In genomic region chr12:71310068-71310931, GRCm38 (mm10) we compare ENCODE assay signal across 7 mouse cellular contexts. TPM values are rescaled to one million over a fixed set of nuclear protein-coding genes. Genes with fewer than 3 reads are reported as not detected.
DNase-seq lines count a peak whose midpoint lies in the region; ATAC-seq lines count a peak whose summit lies in the region.

No protein-coding gene starts in this region.

- no peaks in the 10 kb centered on the region for H3K27me3 ChIP-seq in stomach, embryonic 15.5 days (replicated peaks)

- H3K4me1 ChIP-seq in stomach, embryonic 15.5 days = peaks cover 2% of the 10 kb centered on the region; the same call in 1 of the 2 replicates

- peak overlapping the region; percentile 93 for H3K4me2 ChIP-seq in stomach, embryonic 15.5 days

- peak overlapping the region; percentile 68 for H3K9ac ChIP-seq in stomach, embryonic 15.5 days

- under 1% methylated on average over 56 of the region's 56 CpGs for WGBS in stomach, embryonic 15.5 days

- H3K27ac ChIP-seq in stomach, embryonic 15.5 days = peak overlapping the region; percentile 91

- DNase-seq in urinary bladder, adult 2 months (ENCODE audit: low spot score) = peak; percentile 19
- DNase-seq in urinary bladder, postnatal 25 days (ENCODE audit: low spot score) = no peak
- DNase-seq in cerebellum, postnatal 14 days = peak; percentile 64 to 65
- DNase-seq in heart, adult 9 months (ENCODE audit: low spot score in 2 of 2) = peak; percentile 12 to 25
- peak; percentile 6 to 40 for DNase-seq in kidney, postnatal 25 days

- H3K9me3 ChIP-seq in stomach, embryonic 15.5 days = no peaks in the 10 kb centered on the region

- ATAC-seq in megakaryocyte-erythroid progenitor cell, adult 5-6 weeks (replicated peaks; ENCODE audit: low FRiP score, low TSS enrichment, poor library complexity, severe bottlenecking) = 0 out of 2 replicates have a peak, but pooled peaks have one; percentile 4
- ATAC-seq in stomach, embryonic 15.5 days (ENCODE audit: insufficient read depth, low FRiP score, low read depth) = peak; percentile 19; the same call in 1 of the 2 replicates

- H3K4me3 ChIP-seq in stomach, embryonic 15.5 days (replicated peaks) = peak overlapping the region; percentile 74

- H3K36me3 ChIP-seq in stomach, embryonic 15.5 days = peaks cover 3% of the 10 kb centered on the region; the same call in 1 of the 2 replicates

RNA-seq across cellular contexts. Expression of gene Dact1, which starts 0.6 kb away (rescaled TPM):
- polyA plus RNA-seq in urinary bladder, adult 2 months (2012; rRNA removed) = 15.3 and 19.0 TPM in 2 replicates
- total RNA-seq in megakaryocyte-erythroid progenitor cell, adult 5-6 weeks (2014; fragmentation: Nextera tagmentation) = 1.0 and 1.3 TPM in 2 replicates
- 0.47 and 1.9 TPM in 2 replicates for total RNA-seq in megakaryocyte-erythroid progenitor cell, adult 5-6 weeks (2017)
- 17.1 and 21.4 TPM in 2 replicates for polyA plus RNA-seq in stomach, embryonic 15.5 days (2015; fragmentation: Nextera tagmentation; extraction: Ambion mirVana)
